Mouse (Mus musculus): ENCODE results near the gene Rtf2. TPM values are rescaled to one million over a fixed set of nuclear protein-coding genes. Genes with fewer than 3 reads are reported as not detected.
A peak's percentile ranks its signal among the peaks of the same experiment; 100 is the strongest.

The Rtf2 gene
- polyA plus RNA-seq, 1 experiment from 2014 or later = 76.4 TPM

GRCm38 (mm10) chr2:172406173-172406572 is 34.2 kb upstream of the Rtf2 start:
- CTCF ChIA-PET = no interaction called here
- TF ChIP-seq CTCF (IDR thresholded peaks at IDR 0.05) = no peak
- no peaks in the 10 kb centered on the region for H3K27me3 ChIP-seq
- no peak for DNase-seq (ENCODE audit: low read depth, low spot score)
- in situ Hi-C loops (cut with MboI; ENCODE audit: low pct_unique_long_range_greater_than_20kb) = no loop called here
- POLR2A ChIA-PET = no interaction called here
- no peak for ATAC-seq

- in situ Hi-C loops (cut with MboI; ENCODE audit: low pct_unique_long_range_greater_than_20kb) = no loop called here
These were observed 32.9 kb upstream of the Rtf2 start for GRCm38 (mm10) chr2:172407499-172407898.

GRCm38 (mm10) chr2:172410686-172411085 is 29.7 kb upstream of the Rtf2 start:
- no peak for DNase-seq (ENCODE audit: low read depth, low spot score)
- POLR2A ChIA-PET = no interaction called here
- TF ChIP-seq CTCF (IDR thresholded peaks at IDR 0.05) = no peak
- in situ Hi-C loops (cut with MboI; ENCODE audit: low pct_unique_long_range_greater_than_20kb) = no loop called here
- no peaks in the 10 kb centered on the region for H3K27me3 ChIP-seq
- CTCF ChIA-PET = no interaction called here
- ATAC-seq = no peak

More at GRCm38 (mm10) chr2:172407499-172407898, 32.9 kb upstream of the Rtf2 start:
- CTCF ChIA-PET = interaction anchor here (1.7 kb wide), 1 partner anchor 11 kb away, joined by 4 read pairs; no protein-coding TSS in a partner anchor
- no peak for ATAC-seq
- H3K27me3 ChIP-seq = no peaks in the 10 kb centered on the region
- no peak for DNase-seq (ENCODE audit: low read depth, low spot score)
- POLR2A ChIA-PET = no interaction called here
- TF ChIP-seq CTCF (IDR thresholded peaks at IDR 0.05) = no peak

GRCm38 (mm10) chr2:172411091-172411490 is 29.3 kb upstream of the Rtf2 start:
- in situ Hi-C loops (cut with MboI; ENCODE audit: low pct_unique_long_range_greater_than_20kb) = no loop called here
- no peak for TF ChIP-seq CTCF (IDR thresholded peaks at IDR 0.05)

GRCm38 (mm10) chr2:172412454-172412853 is 27.9 kb upstream of the Rtf2 start:
- POLR2A ChIA-PET = no interaction called here
- DNase-seq (ENCODE audit: low read depth, low spot score) (peak; percentile 22), ATAC-seq (peak; percentile 60)
- in situ Hi-C loops (cut with MboI; ENCODE audit: low pct_unique_long_range_greater_than_20kb) = no loop called here
- no peaks in the 10 kb centered on the region for H3K27me3 ChIP-seq
- CTCF ChIA-PET = interaction anchor here (1.4 kb wide), 1 partner anchor 15 kb away, joined by 3 read pairs; no protein-coding TSS in a partner anchor
- TF ChIP-seq CTCF (IDR thresholded peaks at IDR 0.05) = no peak

More at GRCm38 (mm10) chr2:172411091-172411490, 29.3 kb upstream of the Rtf2 start:
- CTCF ChIA-PET = no interaction called here
- DNase-seq (ENCODE audit: low read depth, low spot score) = no peak
- POLR2A ChIA-PET = no interaction called here
- no peak for ATAC-seq
- H3K27me3 ChIP-seq = no peaks in the 10 kb centered on the region

GRCm38 (mm10) chr2:172413273-172413672 is 27.1 kb upstream of the Rtf2 start:
- ChIA-PET CTCF (interaction anchor here (1.0 to 1.4 kb wide), 2 partner anchors 9 to 14 kb away, joined by 3 read pairs; no protein-coding TSS in a partner anchor), POLR2A (interaction anchor here (0.6 to 0.7 kb wide), 2 partner anchors 30 to 113 kb away, joined by 4 to 5 read pairs; no protein-coding TSS in a partner anchor)
- in situ Hi-C loops (cut with MboI; ENCODE audit: low pct_unique_long_range_greater_than_20kb) = no loop called here
- no peaks in the 10 kb centered on the region for H3K27me3 ChIP-seq
- DNase-seq (ENCODE audit: low read depth, low spot score) (no peak), ATAC-seq (peak; percentile 44)
- TF ChIP-seq CTCF (IDR thresholded peaks at IDR 0.05) = no peak

- DNase-seq (ENCODE audit: low read depth, low spot score) (no peak), ATAC-seq (no peak)
- TF ChIP-seq CTCF (IDR thresholded peaks at IDR 0.05) = no peak
- no peaks in the 10 kb centered on the region for H3K27me3 ChIP-seq
- in situ Hi-C loops (cut with MboI; ENCODE audit: low pct_unique_long_range_greater_than_20kb) = no loop called here
- ChIA-PET CTCF (interaction anchor here (1.0 kb wide), 1 partner anchor 10 kb away, joined by 3 read pairs; no protein-coding TSS in a partner anchor), POLR2A (interaction anchor here (0.6 to 0.7 kb wide), 2 partner anchors 29 to 113 kb away, joined by 4 to 5 read pairs; no protein-coding TSS in a partner anchor)
These were observed 26.5 kb upstream of the Rtf2 start for GRCm38 (mm10) chr2:172413894-172414293.

- in situ Hi-C loops (cut with MboI; ENCODE audit: low pct_unique_long_range_greater_than_20kb) = no loop called here
- ATAC-seq = no peak
- CTCF ChIA-PET = no interaction called here
- no peak for DNase-seq (ENCODE audit: low read depth, low spot score)
- POLR2A ChIA-PET = no interaction called here
- no peaks in the 10 kb centered on the region for H3K27me3 ChIP-seq
- TF ChIP-seq CTCF (IDR thresholded peaks at IDR 0.05) = no peak
These were observed 24.1 kb upstream of the Rtf2 start for GRCm38 (mm10) chr2:172416218-172416617.

- no peaks in the 10 kb centered on the region for H3K27me3 ChIP-seq
- CTCF ChIA-PET = no interaction called here
- ATAC-seq (no peak), DNase-seq (ENCODE audit: low read depth, low spot score) (no peak)
- TF ChIP-seq CTCF (IDR thresholded peaks at IDR 0.05) = no peak
- POLR2A ChIA-PET = no interaction called here
- in situ Hi-C loops (cut with MboI; ENCODE audit: low pct_unique_long_range_greater_than_20kb) = no loop called here
These were observed 23.5 kb upstream of the Rtf2 start for GRCm38 (mm10) chr2:172416876-172417275.

- CTCF ChIA-PET = no interaction called here
These were observed 22.1 kb upstream of the Rtf2 start for GRCm38 (mm10) chr2:172418208-172418607.

GRCm38 (mm10) chr2:172430609-172431008 is 9.7 kb upstream of the Rtf2 start:
- ATAC-seq (no peak), DNase-seq (ENCODE audit: low read depth, low spot score) (no peak)
- in situ Hi-C loops (cut with MboI; ENCODE audit: low pct_unique_long_range_greater_than_20kb) = no loop called here
- no peak for TF ChIP-seq CTCF (IDR thresholded peaks at IDR 0.05)
- ChIA-PET CTCF (interaction anchor here (1.4 kb wide), 1 partner anchor 10 kb away, joined by 5 read pairs; the partner anchor contains the start of gene Rtf2), POLR2A (no interaction called here)
- peaks cover 19% of the 10 kb centered on the region for H3K27me3 ChIP-seq

More at GRCm38 (mm10) chr2:172418208-172418607, 22.1 kb upstream of the Rtf2 start:
- no peak for ATAC-seq
- DNase-seq (ENCODE audit: low read depth, low spot score) = no peak
- in situ Hi-C loops (cut with MboI; ENCODE audit: low pct_unique_long_range_greater_than_20kb) = no loop called here
- H3K27me3 ChIP-seq = no peaks in the 10 kb centered on the region
- no peak for TF ChIP-seq CTCF (IDR thresholded peaks at IDR 0.05)
- POLR2A ChIA-PET = no interaction called here

- ATAC-seq (no peak), DNase-seq (ENCODE audit: low read depth, low spot score) (no peak)
- ChIA-PET CTCF (interaction anchor here (1.5 kb wide), 1 partner anchor 51 kb away, joined by 3 read pairs; no protein-coding TSS in a partner anchor), POLR2A (no interaction called here)
- in situ Hi-C loops (cut with MboI; ENCODE audit: low pct_unique_long_range_greater_than_20kb) = no loop called here
- TF ChIP-seq CTCF (IDR thresholded peaks at IDR 0.05) = no peak
- H3K27me3 ChIP-seq = peaks cover 12% of the 10 kb centered on the region
These were observed 6.6 kb upstream of the Rtf2 start for GRCm38 (mm10) chr2:172433746-172434145.

Measured in Patski (cell line).